In the genomic region with DNA sequence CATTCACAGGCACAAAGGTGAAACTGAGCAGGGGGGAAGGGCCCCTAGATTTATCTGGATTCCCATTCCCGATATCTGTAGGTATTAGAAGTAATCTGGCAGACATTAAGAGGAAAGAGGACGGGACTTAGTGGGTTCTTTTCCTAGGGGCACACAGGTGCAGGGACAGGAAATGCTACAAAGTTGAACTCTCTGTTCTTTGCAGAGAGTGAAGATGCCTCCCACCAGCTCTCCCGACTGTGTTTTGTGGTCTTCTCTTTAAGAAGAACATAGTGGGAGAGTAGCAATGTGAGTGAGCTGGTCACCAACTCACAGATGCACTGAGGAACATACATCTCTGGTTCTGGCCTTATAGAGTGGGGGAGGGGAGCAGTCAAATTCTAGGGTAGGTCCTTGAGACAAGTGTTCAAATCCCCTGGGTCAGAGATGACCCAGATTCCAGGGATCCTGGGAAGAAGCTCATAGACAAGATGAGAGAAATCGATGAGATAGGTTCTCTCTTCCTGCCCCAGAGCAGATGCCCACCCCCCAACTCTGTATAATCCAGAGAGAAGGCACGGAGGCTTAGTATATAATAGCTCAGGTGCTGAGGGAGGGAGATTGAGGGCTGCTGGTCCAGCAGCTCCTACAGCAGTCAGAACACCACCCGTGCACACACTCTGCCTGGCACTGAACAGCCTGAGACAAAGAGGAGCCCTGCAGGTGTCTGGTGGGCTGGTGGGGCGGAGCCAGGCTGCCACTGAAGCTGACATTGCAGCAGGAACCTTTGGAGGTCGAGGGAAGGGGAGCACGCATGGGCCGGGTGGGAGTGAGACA, we compare ENCODE assay signal across 8 mouse cellular contexts. TPM values are rescaled to one million over a fixed set of nuclear protein-coding genes. Genes with fewer than 3 reads are reported as not detected.
A peak's percentile ranks its signal among the peaks of the same experiment; 100 is the strongest.
DNase-seq lines count a peak whose midpoint lies in the region; ATAC-seq lines count a peak whose summit lies in the region.

No protein-coding gene starts in this region.

- DNase-seq in cerebellum, adult 9-11 months: peak; percentile 40
- DNase-seq in cerebellum, postnatal 25 days: no peak
- peak; percentile 65 for DNase-seq in A20 (ENCODE audit: low read depth, low spot score)
- no peak for DNase-seq in midbrain, embryonic 10.5 days (ENCODE audit: low spot score)
- DNase-seq in thymus, postnatal 25 days: peak; percentile 87
- DNase-seq in urinary bladder, postnatal 14 days (ENCODE audit: low spot score): no peak
- DNase-seq in adrenal gland, adult 8-10 months: no peak

- peak overlapping the region; percentile 98 for H3K9ac ChIP-seq in forebrain, embryonic 16.5 days (replicated peaks; ENCODE audit: low read depth, low read length)

- H3K4me1 ChIP-seq in forebrain, embryonic 16.5 days (replicated peaks; ENCODE audit: control insufficient read depth, insufficient read depth, low read length): peaks cover 67% of the 10 kb centered on the region
- H3K4me1 ChIP-seq in midbrain, embryonic 10.5 days: peaks cover 89% of the 10 kb centered on the region

- H3K4me3 ChIP-seq in forebrain, embryonic 16.5 days (replicated peaks; ENCODE audit: low read length): peak overlapping the region; percentile 98
- H3K4me3 ChIP-seq in midbrain, embryonic 10.5 days: peak overlapping the region; percentile 91

- no peaks in the 10 kb centered on the region for H3K9me3 ChIP-seq in forebrain, embryonic 16.5 days (ENCODE audit: control insufficient read depth, low read length)
- no peaks in the 10 kb centered on the region for H3K9me3 ChIP-seq in midbrain, embryonic 10.5 days (replicated peaks)

- peak; percentile 18 for ATAC-seq in forebrain, embryonic 16.5 days

- 17% methylated on average over 10 of the region's 10 CpGs for WGBS in forebrain, embryonic 16.5 days
- WGBS in midbrain, embryonic 10.5 days: 31% methylated on average over 10 of the region's 10 CpGs

- peak overlapping the region; percentile 95 for H3K27ac ChIP-seq in forebrain, embryonic 16.5 days (ENCODE audit: low read length)
- peak overlapping the region; percentile 93 for H3K27ac ChIP-seq in midbrain, embryonic 10.5 days (replicated peaks)

- peak overlapping the region; percentile 59 for H3K4me2 ChIP-seq in forebrain, embryonic 16.5 days (ENCODE audit: low read length)

- no peaks in the 10 kb centered on the region for H3K36me3 ChIP-seq in forebrain, embryonic 16.5 days (ENCODE audit: control insufficient read depth, insufficient read depth)
- H3K36me3 ChIP-seq in midbrain, embryonic 10.5 days: no peaks in the 10 kb centered on the region

- no peaks in the 10 kb centered on the region for H3K27me3 ChIP-seq in forebrain, embryonic 16.5 days (replicated peaks; ENCODE audit: control insufficient read depth, insufficient read depth, low read length)
- peaks cover 69% of the 10 kb centered on the region for H3K27me3 ChIP-seq in midbrain, embryonic 10.5 days (ENCODE audit: low read depth, poor library complexity, severe bottlenecking)

RNA-seq across cellular contexts. Expression of a gene that starts 1.4 kb away (rescaled TPM):
- polyA plus RNA-seq in forebrain, embryonic 16.5 days (2015; fragmentation: Nextera tagmentation; extraction: Ambion mirVana): 78.3 and 80.5 TPM in 2 replicates
- polyA plus RNA-seq in midbrain, embryonic 10.5 days (2016; fragmentation: Nextera tagmentation; extraction: Ambion mirVana): 4.9 and 9.5 TPM in 2 replicates
- total RNA-seq in adrenal gland, adult 8-10 months (2022): 10 to 100 TPM in 2 of 4 experiments, 1 to 10 TPM in 2; 3.8 to 12.3 (median 7.6) TPM

Comparison
In these comparisons a context has a peak if more than half of its experiments do, and no peak if none do; other contexts are left out.
1. DNase-seq: peak in cerebellum, adult 9-11 months (single experiment), A20 (single experiment) and thymus, postnatal 25 days (single experiment); none in cerebellum, postnatal 25 days (0 of 2), midbrain, embryonic 10.5 days (single experiment), urinary bladder, postnatal 14 days (single experiment) and adrenal gland, adult 8-10 months (single experiment).